Mouse (Mus musculus) hindbrain, embryonic 12.5 days (tissue): ENCODE measurements around the gene Gpc6. TPM values are rescaled to one million over a fixed set of nuclear protein-coding genes. Genes with fewer than 3 reads are reported as not detected.

Experiments used
- ATAC-seq: fragments of 200-750 bp; cut with Nextera tagmentation; 2 replicates; pipeline ENCODE4 v1.8.0; 2017; ENCODE audit warnings: moderate TSS enrichment; ENCODE audit not compliant: low FRiP score
- H3K27ac ChIP-seq: fragments of 300-500 bp; sonication (generic); 2 replicates; pipeline ENCODE4 v1.5.1; 2016; ENCODE audit warnings: mild to moderate bottlenecking
- H3K27me3 ChIP-seq: fragments of 300-500 bp; sonication (generic); 2 replicates; pipeline ENCODE4 v1.6.1; 2016; ENCODE audit warnings: mild to moderate bottlenecking
- H3K36me3 ChIP-seq: fragments of 300-500 bp; sonication (generic); 2 replicates; pipeline ENCODE4 v1.6.1; 2016; ENCODE audit warnings: mild to moderate bottlenecking
- H3K4me1 ChIP-seq: fragments of 300-500 bp; sonication (generic); 2 replicates; pipeline ENCODE4 v1.6.1; 2016
- H3K4me2 ChIP-seq: fragments of 300-500 bp; sonication (generic); replicated peaks from 2 replicates; pipeline ENCODE4 v1.6.1; 2016; ENCODE audit warnings: mild to moderate bottlenecking
- H3K4me3 ChIP-seq: fragments of 300-500 bp; sonication (generic); 2 replicates; pipeline ENCODE4 v1.5.1; 2016; ENCODE audit warnings: mild to moderate bottlenecking
- H3K9ac ChIP-seq: fragments of 300-500 bp; sonication (generic); 2 replicates; pipeline ENCODE4 v1.6.1; 2016; ENCODE audit warnings: mild to moderate bottlenecking, moderate library complexity
- H3K9me3 ChIP-seq: fragments of 300-500 bp; sonication (generic); replicated peaks from 2 replicates; pipeline ENCODE4 v1.6.1; 2016; ENCODE audit warnings: mild to moderate bottlenecking
- WGBS: fragments of 180-500 bp; shearing (Covaris S2); methylation state at CpG from one replicate; pipeline ENCODE4 v1.1.7; 2016; 5-methylcytosine and 5-hydroxymethylcytosine counted together
- polyA plus RNA-seq: library from polyadenylated mRNA; unstranded; fragments of >200 nt; fragmentation: Nextera tagmentation; extraction: Ambion mirVana; gene quantifications from 2 replicates; pipeline ENCODE4 v1.2.1, GENCODE M21; 2016

Gene Gpc6
- polyA plus RNA-seq, 1 experiment from 2014 or later: 35.0 TPM

- Histone ChIP-seq H3K4me2 (no peak overlapping the region), H3K4me3 (no peak overlapping the region), H3K4me1 (no peaks in the 10 kb centered on the region), H3K9ac (no peak overlapping the region), H3K9me3 (no peaks in the 10 kb centered on the region), H3K36me3 (no peaks in the 10 kb centered on the region), H3K27ac (no peak overlapping the region), H3K27me3 (no peaks in the 10 kb centered on the region)
- 85% methylated on average over 2 of the region's 2 CpGs for WGBS
- no peak for ATAC-seq
Measured at GRCm38 (mm10) chr14:117641853-117642252, 716.7 kb downstream of the Gpc6 start.

GRCm38 (mm10) chr14:117643069-117643468, 718.0 kb downstream of the Gpc6 start:
- Histone ChIP-seq H3K4me1 (no peaks in the 10 kb centered on the region), H3K9ac (no peak overlapping the region), H3K9me3 (no peaks in the 10 kb centered on the region), H3K36me3 (no peaks in the 10 kb centered on the region), H3K27me3 (no peaks in the 10 kb centered on the region), H3K4me3 (no peak overlapping the region), H3K27ac (no peak overlapping the region), H3K4me2 (no peak overlapping the region)
- WGBS: 88% methylated on average over 1 of the region's 1 CpGs
- ATAC-seq: no peak

GRCm38 (mm10) chr14:117648199-117648960, 723.3 kb downstream of the Gpc6 start:
- WGBS: 75% methylated on average over 9 of the region's 9 CpGs
- no peaks in the 10 kb centered on the region for H3K9me3 ChIP-seq
- no peaks in the 10 kb centered on the region for H3K27me3 ChIP-seq
- no peak overlapping the region for H3K4me2 ChIP-seq
- H3K9ac ChIP-seq: no peak overlapping the region
- H3K36me3 ChIP-seq: no peaks in the 10 kb centered on the region
- no peaks in the 10 kb centered on the region for H3K4me1 ChIP-seq
- no peak overlapping the region for H3K4me3 ChIP-seq
- ATAC-seq: no peak
- no peak overlapping the region for H3K27ac ChIP-seq

- Histone ChIP-seq H3K9me3 (no peaks in the 10 kb centered on the region), H3K27ac (no peak overlapping the region), H3K27me3 (no peaks in the 10 kb centered on the region), H3K4me2 (no peak overlapping the region), H3K9ac (no peak overlapping the region), H3K36me3 (no peaks in the 10 kb centered on the region), H3K4me3 (no peak overlapping the region), H3K4me1 (no peaks in the 10 kb centered on the region)
- ATAC-seq: no peak
- 93% methylated on average over 4 of the region's 4 CpGs for WGBS
Measured at GRCm38 (mm10) chr14:117650141-117650540, 725.0 kb downstream of the Gpc6 start.

GRCm38 (mm10) chr14:117651271-117651670, 726.2 kb downstream of the Gpc6 start:
- no peak overlapping the region for H3K4me3 ChIP-seq
- H3K9me3 ChIP-seq: no peaks in the 10 kb centered on the region
- no peaks in the 10 kb centered on the region for H3K27me3 ChIP-seq
- 82% methylated on average over 4 of the region's 4 CpGs for WGBS
- no peak overlapping the region for H3K27ac ChIP-seq
- H3K4me1 ChIP-seq: peaks cover 2% of the 10 kb centered on the region; the same call in 1 of the 2 replicates
- ATAC-seq: no peak
- H3K36me3 ChIP-seq: no peaks in the 10 kb centered on the region
- H3K4me2 ChIP-seq: no peak overlapping the region
- H3K9ac ChIP-seq: no peak overlapping the region

GRCm38 (mm10) chr14:117651938-117652337, 726.8 kb downstream of the Gpc6 start:
- Histone ChIP-seq H3K9ac (no peak overlapping the region), H3K4me1 (peaks cover 2% of the 10 kb centered on the region; the same call in 1 of the 2 replicates), H3K27me3 (no peaks in the 10 kb centered on the region), H3K36me3 (no peaks in the 10 kb centered on the region), H3K27ac (no peak overlapping the region), H3K4me2 (no peak overlapping the region), H3K4me3 (no peak overlapping the region), H3K9me3 (no peaks in the 10 kb centered on the region)
- no peak for ATAC-seq
- 89% methylated on average over 2 of the region's 2 CpGs for WGBS

GRCm38 (mm10) chr14:117655382-117655781, 730.3 kb downstream of the Gpc6 start:
- WGBS: 74% methylated on average over 6 of the region's 6 CpGs

GRCm38 (mm10) chr14:117659198-117659761, 734.2 kb downstream of the Gpc6 start:
- no peaks in the 10 kb centered on the region for H3K27me3 ChIP-seq
- no peak overlapping the region for H3K9ac ChIP-seq
- H3K36me3 ChIP-seq: no peaks in the 10 kb centered on the region
- H3K9me3 ChIP-seq: no peaks in the 10 kb centered on the region
- whole genome bisulfite sequencing: 83% methylated on average over 8 of the region's 8 CpGs
- no peak overlapping the region for H3K27ac ChIP-seq
- no peak for ATAC-seq
- H3K4me2 ChIP-seq: no peak overlapping the region
- H3K4me1 ChIP-seq: peaks cover 2% of the 10 kb centered on the region; the same call in 1 of the 2 replicates
- H3K4me3 ChIP-seq: no peak overlapping the region

More at GRCm38 (mm10) chr14:117655382-117655781, 730.3 kb downstream of the Gpc6 start:
- H3K9me3 ChIP-seq: no peaks in the 10 kb centered on the region
- H3K4me2 ChIP-seq: no peak overlapping the region
- H3K4me3 ChIP-seq: no peak overlapping the region
- no peaks in the 10 kb centered on the region for H3K36me3 ChIP-seq
- H3K27ac ChIP-seq: no peak overlapping the region
- no peak overlapping the region for H3K9ac ChIP-seq
- ATAC-seq: no peak
- H3K27me3 ChIP-seq: no peaks in the 10 kb centered on the region
- peaks cover 2% of the 10 kb centered on the region; the same call in 1 of the 2 replicates for H3K4me1 ChIP-seq

- no peaks in the 10 kb centered on the region for H3K9me3 ChIP-seq
- H3K4me1 ChIP-seq: no peaks in the 10 kb centered on the region
- 85% methylated on average over 4 of the region's 4 CpGs for WGBS
- H3K4me3 ChIP-seq: no peak overlapping the region
- ATAC-seq: no peak
- H3K9ac ChIP-seq: no peak overlapping the region
- H3K4me2 ChIP-seq: no peak overlapping the region
- H3K36me3 ChIP-seq: no peaks in the 10 kb centered on the region
- no peaks in the 10 kb centered on the region for H3K27me3 ChIP-seq
- H3K27ac ChIP-seq: no peak overlapping the region
Measured at GRCm38 (mm10) chr14:117662261-117662660, 737.1 kb downstream of the Gpc6 start.

- H3K4me3 ChIP-seq: no peak overlapping the region
- no peaks in the 10 kb centered on the region for H3K36me3 ChIP-seq
- WGBS: 59% methylated on average over 4 of the region's 4 CpGs
- no peaks in the 10 kb centered on the region for H3K27me3 ChIP-seq
- no peak for ATAC-seq
- no peak overlapping the region for H3K27ac ChIP-seq
- H3K9ac ChIP-seq: no peak overlapping the region
- no peak overlapping the region for H3K4me2 ChIP-seq
- no peaks in the 10 kb centered on the region for H3K9me3 ChIP-seq
- H3K4me1 ChIP-seq: no peaks in the 10 kb centered on the region
Measured at GRCm38 (mm10) chr14:117664796-117665195, 739.7 kb downstream of the Gpc6 start.

GRCm38 (mm10) chr14:117666126-117666525, 741.0 kb downstream of the Gpc6 start:
- Histone ChIP-seq H3K9me3 (no peaks in the 10 kb centered on the region), H3K9ac (no peak overlapping the region), H3K4me2 (no peak overlapping the region), H3K4me3 (no peak overlapping the region), H3K27ac (no peak overlapping the region), H3K36me3 (no peaks in the 10 kb centered on the region), H3K27me3 (no peaks in the 10 kb centered on the region), H3K4me1 (no peaks in the 10 kb centered on the region)
- WGBS: 99% methylated on average over 2 of the region's 2 CpGs
- no peak for ATAC-seq

- Histone ChIP-seq H3K27ac (no peak overlapping the region), H3K9me3 (no peaks in the 10 kb centered on the region), H3K27me3 (no peaks in the 10 kb centered on the region), H3K4me3 (no peak overlapping the region), H3K4me2 (no peak overlapping the region), H3K9ac (no peak overlapping the region), H3K36me3 (no peaks in the 10 kb centered on the region), H3K4me1 (no peaks in the 10 kb centered on the region)
- 90% methylated on average over 7 of the region's 7 CpGs for WGBS
- ATAC-seq: no peak
Measured at GRCm38 (mm10) chr14:117673541-117673940, 748.4 kb downstream of the Gpc6 start.

GRCm38 (mm10) chr14:117674482-117674881, 749.4 kb downstream of the Gpc6 start:
- H3K4me3 ChIP-seq: no peak overlapping the region
- WGBS: 63% methylated on average over 3 of the region's 3 CpGs

More at GRCm38 (mm10) chr14:117674482-117674881, 749.4 kb downstream of the Gpc6 start:
- H3K4me2 ChIP-seq: no peak overlapping the region
- H3K4me1 ChIP-seq: no peaks in the 10 kb centered on the region
- ATAC-seq: no peak
- H3K9me3 ChIP-seq: no peaks in the 10 kb centered on the region
- no peak overlapping the region for H3K27ac ChIP-seq
- H3K27me3 ChIP-seq: no peaks in the 10 kb centered on the region
- no peak overlapping the region for H3K9ac ChIP-seq
- no peaks in the 10 kb centered on the region for H3K36me3 ChIP-seq
